Mouse (Mus musculus) hindbrain, postnatal 0 days (tissue): Measurements from ENCODE around the gene Tnfrsf13b. TPM values are rescaled to one million over a fixed set of nuclear protein-coding genes. Genes with fewer than 3 reads are reported as not detected.

ENCODE experiments used
- ATAC-seq: fragments of 200-750 bp; cut with Nextera tagmentation; 2 replicates; pipeline ENCODE4 v1.8.0; 2017; ENCODE audit warnings: mild to moderate bottlenecking, moderate TSS enrichment, moderate library complexity
- DNase-seq: peaks from one replicate; pipeline ENCODE4 v3.0.0-alpha.2; 2015; ENCODE audit warnings: low spot score
- H3K27ac ChIP-seq: fragments of 300-500 bp; sonication (generic); 2 replicates; pipeline ENCODE4 v1.5.1; 2014; ENCODE audit warnings: mild to moderate bottlenecking
- H3K27me3 ChIP-seq: fragments of 300-500 bp; sonication (generic); 2 replicates; pipeline ENCODE4 v1.6.1; 2014; ENCODE audit warnings: low read length, mixed read lengths; ENCODE audit not compliant: insufficient read depth
- H3K36me3 ChIP-seq: fragments of 300-500 bp; sonication (generic); 2 replicates; pipeline ENCODE4 v1.6.1; 2014; ENCODE audit warnings: low read length, mixed read lengths; ENCODE audit not compliant: insufficient read depth
- H3K4me1 ChIP-seq: fragments of 300-500 bp; sonication (generic); 2 replicates; pipeline ENCODE4 v1.6.1; 2014; ENCODE audit warnings: antibody characterized with exemption, low read length, mixed read lengths; ENCODE audit not compliant: insufficient read depth
- H3K4me2 ChIP-seq: fragments of 300-500 bp; sonication (generic); 2 replicates; pipeline ENCODE4 v1.6.1; 2014; ENCODE audit warnings: low read depth, mild to moderate bottlenecking, low read length, moderate library complexity, mixed read lengths
- H3K4me3 ChIP-seq: fragments of 300-500 bp; sonication (generic); 2 replicates; pipeline ENCODE4 v1.5.1; 2014; ENCODE audit warnings: low read length
- H3K9ac ChIP-seq: fragments of 300-500 bp; sonication (generic); replicated peaks from 2 replicates; pipeline ENCODE4 v1.6.1; 2014; ENCODE audit warnings: mild to moderate bottlenecking, low read length, moderate library complexity, mixed read lengths
- H3K9me3 ChIP-seq: fragments of 300-500 bp; sonication (generic); 2 replicates; pipeline ENCODE4 v1.6.1; 2016; ENCODE audit warnings: low read length, mixed read lengths
- CTCF ChIP-seq: IDR thresholded peaks from 2 replicates; pipeline ENCODE4 v1.5.1; 2016; ENCODE audit warnings: antibody characterized with exemption, control low read depth, low read depth
- WGBS: fragments of 180-500 bp; shearing (Covaris S2); extraction: QIAGEN DNeasy Blood & Tissue Kit; methylation state at CpG from one replicate; pipeline ENCODE4 v1.1.7; 2014; 5-methylcytosine and 5-hydroxymethylcytosine counted together
- polyA plus RNA-seq: library from polyadenylated mRNA; unstranded; fragments of >200 nt; fragmentation: Nextera tagmentation; extraction: Ambion mirVana; gene quantifications from 2 replicates; pipeline ENCODE4 v1.2.1, GENCODE M21; 2015
- total RNA-seq: library from RNA; depleted of rRNA; stranded (reverse); fragments of >200 nt; gene quantifications from 2 replicates; pipeline ENCODE4 v1.2.3, GENCODE M21; 2014

Tnfrsf13b gene
- total and polyA plus RNA-seq, 2 experiments from 2014 or later = 1.5 to 2.7 TPM

DNA sequence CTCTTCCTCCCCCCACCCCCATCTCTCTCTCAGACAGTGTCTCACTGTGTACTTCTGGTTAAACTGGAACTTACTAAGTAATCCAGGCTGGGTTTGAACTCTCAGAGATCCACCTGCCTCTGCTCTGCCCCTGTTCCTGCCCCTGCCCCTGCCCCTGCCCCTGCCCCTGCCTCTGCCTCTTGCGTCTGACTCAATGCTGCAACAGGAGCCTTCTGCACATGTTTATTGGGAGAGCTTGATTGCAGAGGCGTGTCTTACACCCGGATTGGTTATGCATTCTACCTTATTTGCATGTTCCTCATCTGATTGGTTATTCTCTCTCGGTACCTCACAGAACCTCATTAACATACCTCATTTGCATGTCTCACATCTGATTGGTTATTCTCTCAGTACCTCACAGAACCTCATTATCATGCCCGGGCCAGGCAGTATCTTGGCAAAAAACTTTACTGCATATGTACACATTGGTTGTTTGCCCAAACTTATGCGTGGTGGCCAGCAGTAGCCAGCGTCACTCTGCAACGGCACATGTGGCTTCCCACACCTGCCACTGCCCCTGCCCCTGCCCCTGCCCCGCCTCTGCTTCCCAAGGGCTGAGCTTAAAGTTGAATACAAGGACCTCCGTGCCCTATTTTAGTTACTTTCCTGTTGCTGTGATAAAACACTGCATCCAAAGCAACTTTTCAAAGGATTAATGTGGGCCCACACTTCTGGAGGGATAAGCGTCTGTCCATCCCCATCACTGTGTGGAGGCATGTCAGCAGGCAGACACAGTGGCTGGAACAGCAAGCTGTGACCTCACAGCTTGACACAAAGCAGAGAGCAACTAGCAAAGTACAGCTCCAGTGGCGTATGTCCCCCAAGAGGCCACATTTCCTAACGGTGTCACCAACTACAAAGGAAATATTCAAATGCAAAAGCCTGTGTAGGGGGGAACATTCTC is 23.9 kb upstream of the Tnfrsf13b start:
- Histone ChIP-seq H3K4me3 (no peak overlapping the region), H3K27me3 (no peaks in the 10 kb centered on the region), H3K4me1 (no peaks in the 10 kb centered on the region), H3K4me2 (no peak overlapping the region), H3K36me3 (no peaks in the 10 kb centered on the region), H3K9me3 (no peaks in the 10 kb centered on the region), H3K27ac (no peak overlapping the region), H3K9ac (no peak overlapping the region)
- 41% methylated on average over 12 of the region's 13 CpGs for WGBS
- TF ChIP-seq CTCF = no peak
- no peak for ATAC-seq
- DNase-seq = no peak

DNA sequence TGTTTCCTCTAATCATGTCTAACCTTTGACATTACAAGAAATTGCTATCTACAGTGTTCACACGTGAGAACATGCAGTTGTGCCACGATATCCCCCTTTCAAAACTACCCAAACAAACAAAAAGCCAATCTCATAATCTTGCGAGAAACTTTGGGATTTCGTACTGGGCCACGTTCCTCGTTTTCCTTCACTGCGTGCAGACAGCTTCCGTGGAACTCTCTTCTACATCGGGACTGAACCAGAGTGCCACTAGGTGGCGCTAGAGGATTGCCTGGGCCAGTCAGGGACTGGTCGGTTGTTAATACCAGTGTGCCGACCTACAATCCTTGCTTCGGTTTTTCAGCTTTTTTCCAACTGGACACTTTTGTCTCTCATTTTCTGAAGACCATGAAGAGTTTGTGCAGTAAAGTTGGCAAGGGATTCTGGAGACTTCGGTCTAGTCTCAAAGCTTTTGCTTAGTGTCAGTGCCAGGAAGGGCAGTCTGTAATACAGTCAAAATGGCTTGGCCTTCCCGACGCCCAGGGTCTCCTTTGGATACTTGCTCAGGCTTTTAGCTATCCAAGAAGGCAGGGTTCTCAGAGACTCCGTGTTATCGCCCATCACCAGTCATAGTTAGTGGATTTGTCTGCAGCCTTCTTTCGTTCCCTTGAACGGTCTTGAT is 22.2 kb upstream of the Tnfrsf13b start:
- WGBS = 12% methylated on average over 20 of the region's 20 CpGs
- Histone ChIP-seq H3K4me2 (0 out of 2 replicates have a peak overlapping the region, but pooled peaks have one; percentile 6), H3K4me3 (no peak overlapping the region), H3K36me3 (no peaks in the 10 kb centered on the region), H3K9me3 (no peaks in the 10 kb centered on the region), H3K9ac (no peak overlapping the region), H3K27ac (no peak overlapping the region), H3K27me3 (no peaks in the 10 kb centered on the region), H3K4me1 (no peaks in the 10 kb centered on the region)
- ATAC-seq = peak; percentile 96
- peak; percentile 96 for DNase-seq
- TF ChIP-seq CTCF = peak; percentile 99

DNA sequence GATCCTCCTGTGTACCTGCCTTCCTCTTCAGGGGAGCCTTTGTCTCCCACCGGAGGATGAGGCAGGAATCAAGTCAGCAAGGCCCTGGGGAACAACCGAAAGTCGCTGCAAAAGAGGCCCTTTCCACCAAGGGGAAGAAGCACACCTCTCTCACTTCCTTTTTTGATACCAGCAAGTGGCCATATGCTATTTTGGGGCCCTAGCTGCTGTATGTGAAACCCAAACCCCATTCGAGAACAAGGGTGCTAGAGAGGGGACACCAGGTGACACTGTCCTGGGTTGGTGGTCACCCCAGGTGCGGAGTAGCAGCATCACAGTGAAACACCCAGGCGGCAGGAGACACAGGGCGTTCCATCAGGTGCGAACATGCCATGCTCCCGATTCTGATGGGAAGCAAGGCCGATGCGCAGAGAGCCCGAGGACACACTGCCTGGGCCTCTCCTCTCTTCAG is 17.6 kb upstream of the Tnfrsf13b start:
- Histone ChIP-seq H3K27me3 (no peaks in the 10 kb centered on the region), H3K9me3 (no peaks in the 10 kb centered on the region), H3K4me2 (no peak overlapping the region), H3K4me3 (no peak overlapping the region), H3K4me1 (no peaks in the 10 kb centered on the region), H3K36me3 (no peaks in the 10 kb centered on the region), H3K27ac (no peak overlapping the region), H3K9ac (no peak overlapping the region)
- TF ChIP-seq CTCF = no peak
- ATAC-seq (no peak), DNase-seq (no peak)
- WGBS = 84% methylated on average over 12 of the region's 12 CpGs

DNA sequence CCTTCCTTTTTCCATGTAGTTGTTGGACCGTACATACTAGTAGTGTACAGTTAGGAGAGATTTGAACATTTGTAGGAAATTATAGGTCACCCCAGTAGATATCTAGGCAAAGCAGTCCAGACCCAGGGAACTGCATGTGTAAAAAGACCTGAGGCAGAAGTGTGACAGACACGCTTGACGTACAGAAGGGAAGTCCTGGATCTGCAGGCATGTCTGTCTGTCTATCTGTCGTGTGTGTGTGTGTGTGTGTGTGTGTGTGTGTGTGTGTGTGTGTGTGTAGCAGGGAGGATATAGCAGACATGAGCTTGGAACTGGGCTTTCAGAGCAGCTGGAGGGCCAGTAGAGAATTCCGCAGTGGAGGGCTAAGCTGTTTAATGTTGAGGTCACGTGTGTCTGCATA is 16.8 kb upstream of the Tnfrsf13b start:
- H3K9me3 ChIP-seq = no peaks in the 10 kb centered on the region
- no peaks in the 10 kb centered on the region for H3K4me1 ChIP-seq
- H3K4me3 ChIP-seq = no peak overlapping the region
- 85% methylated on average over 6 of the region's 6 CpGs for WGBS
- DNase-seq (no peak), ATAC-seq (no peak)
- H3K4me2 ChIP-seq = no peak overlapping the region
- no peak overlapping the region for H3K27ac ChIP-seq
- H3K9ac ChIP-seq = no peak overlapping the region
- H3K36me3 ChIP-seq = no peaks in the 10 kb centered on the region
- no peaks in the 10 kb centered on the region for H3K27me3 ChIP-seq
- TF ChIP-seq CTCF = no peak

DNA sequence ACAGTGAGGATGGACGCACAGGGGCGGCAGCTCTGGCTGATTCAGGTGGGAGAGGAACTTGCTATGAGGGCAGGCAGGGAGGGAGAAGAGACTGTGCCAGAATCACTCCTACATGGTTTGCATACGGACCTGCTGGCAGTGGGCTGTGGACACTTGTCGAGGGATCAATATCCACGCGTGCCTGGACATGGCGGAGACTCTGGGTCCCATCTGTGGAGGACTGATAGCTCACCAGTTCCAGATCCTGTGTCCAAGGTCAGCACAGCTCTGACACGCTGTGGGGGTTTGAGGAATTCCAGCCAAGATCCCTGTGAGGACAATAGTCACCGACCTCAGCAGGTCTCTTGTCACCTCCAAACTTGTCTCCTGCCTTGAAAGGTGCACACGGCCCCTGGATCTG is 16.4 kb upstream of the Tnfrsf13b start:
- no peak for DNase-seq
- no peak overlapping the region for H3K27ac ChIP-seq
- H3K9ac ChIP-seq = no peak overlapping the region
- H3K9me3 ChIP-seq = no peaks in the 10 kb centered on the region
- H3K36me3 ChIP-seq = no peaks in the 10 kb centered on the region
- H3K27me3 ChIP-seq = no peaks in the 10 kb centered on the region
- WGBS = 67% methylated on average over 10 of the region's 10 CpGs
- no peak for ATAC-seq
- no peak for TF ChIP-seq CTCF
- H3K4me2 ChIP-seq = no peak overlapping the region
- H3K4me1 ChIP-seq = no peaks in the 10 kb centered on the region
- no peak overlapping the region for H3K4me3 ChIP-seq

DNA sequence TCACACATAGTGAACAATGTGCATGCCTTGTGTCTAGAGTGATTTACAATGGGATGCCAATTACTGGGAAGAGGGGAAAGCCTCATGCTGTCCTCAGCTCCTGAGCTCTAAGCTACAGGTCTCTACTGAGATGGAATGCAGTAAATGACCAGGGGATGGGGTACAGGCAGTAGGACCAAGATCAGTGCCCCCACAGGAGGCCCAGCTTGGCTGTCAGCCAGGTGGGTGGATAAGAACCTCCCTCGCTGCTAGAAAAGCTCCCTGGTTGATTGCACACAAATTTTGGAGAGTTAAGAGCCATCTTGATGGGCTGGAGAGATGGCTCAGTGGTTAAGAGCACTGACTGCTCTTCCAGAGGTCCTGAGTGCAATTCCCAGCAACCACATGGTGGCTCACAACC is 15.6 kb upstream of the Tnfrsf13b start:
- 15% methylated on average over 1 of the region's 1 CpGs for WGBS
- ATAC-seq = no peak

More for the DNA sequence above, 15.6 kb upstream of the Tnfrsf13b start:
- no peaks in the 10 kb centered on the region for H3K4me1 ChIP-seq
- H3K36me3 ChIP-seq = no peaks in the 10 kb centered on the region
- H3K9me3 ChIP-seq = no peaks in the 10 kb centered on the region
- no peak for TF ChIP-seq CTCF
- H3K4me3 ChIP-seq = no peak overlapping the region
- no peaks in the 10 kb centered on the region for H3K27me3 ChIP-seq
- no peak overlapping the region for H3K9ac ChIP-seq
- no peak for DNase-seq
- no peak overlapping the region for H3K27ac ChIP-seq
- no peak overlapping the region for H3K4me2 ChIP-seq
